Mouse (Mus musculus) forebrain, postnatal 0 days (tissue): ENCODE measurements around the gene Arhgef18. TPM values are rescaled to one million over a fixed set of nuclear protein-coding genes. Genes with fewer than 3 reads are reported as not detected.
A peak's percentile ranks its signal among the peaks of the same experiment; 100 is the strongest.

Source experiments
- ATAC-seq: fragments of 200-750 bp; cut with Nextera tagmentation; 2 replicates; pipeline ENCODE4 v1.8.0; 2017; ENCODE audit warnings: mild to moderate bottlenecking, moderate library complexity
- DNase-seq: peaks from one replicate; pipeline ENCODE4 v3.0.0-alpha.2; 2015
- H3K27ac ChIP-seq: fragments of 300-500 bp; sonication (generic); 2 replicates; pipeline ENCODE4 v1.5.1; 2014; ENCODE audit warnings: low read depth, mild to moderate bottlenecking, antibody characterized with exemption, low read length, moderate library complexity, mixed read lengths
- H3K27me3 ChIP-seq: fragments of 300-500 bp; sonication (generic); 2 replicates; pipeline ENCODE4 v1.6.1; 2014; ENCODE audit warnings: mild to moderate bottlenecking, low read length, mixed read lengths; ENCODE audit not compliant: insufficient read depth
- H3K36me3 ChIP-seq: fragments of 300-500 bp; sonication (generic); 2 replicates; pipeline ENCODE4 v1.6.1; 2014; ENCODE audit warnings: mild to moderate bottlenecking, moderate library complexity; ENCODE audit not compliant: insufficient read depth
- H3K4me1 ChIP-seq: fragments of 300-500 bp; sonication (generic); 2 replicates; pipeline ENCODE4 v1.6.1; 2014; ENCODE audit warnings: antibody characterized with exemption; ENCODE audit not compliant: insufficient read depth
- H3K4me2 ChIP-seq: fragments of 300-500 bp; sonication (generic); 2 replicates; pipeline ENCODE4 v1.6.1; 2014; ENCODE audit warnings: low read depth, mild to moderate bottlenecking, moderate library complexity
- H3K4me3 ChIP-seq: fragments of 300-500 bp; sonication (generic); 2 replicates; pipeline ENCODE4 v1.5.1; 2014; ENCODE audit warnings: low read depth, low read length, mixed read lengths
- H3K9ac ChIP-seq: fragments of 300-500 bp; sonication (generic); 2 replicates; pipeline ENCODE4 v1.6.1; 2014; ENCODE audit warnings: mild to moderate bottlenecking
- H3K9me3 ChIP-seq: fragments of 300-500 bp; sonication (generic); 2 replicates; pipeline ENCODE4 v1.6.1; 2016; ENCODE audit warnings: low read length
- CTCF ChIP-seq: sonication (generic); IDR thresholded peaks from 2 replicates; pipeline ENCODE4 v1.5.1; 2016; ENCODE audit warnings: antibody characterized with exemption, control low read depth, low read depth
- WGBS: fragments of 180-500 bp; shearing (Covaris S2); extraction: QIAGEN DNeasy Blood & Tissue Kit; methylation state at CpG from one replicate; pipeline ENCODE4 v1.1.7; 2014; 5-methylcytosine and 5-hydroxymethylcytosine counted together
- polyA plus RNA-seq: library from polyadenylated mRNA; unstranded; fragments of >200 nt; fragmentation: Nextera tagmentation; extraction: Ambion mirVana; gene quantifications from 2 replicates; pipeline ENCODE4 v1.2.1, GENCODE M21; 2015
- total RNA-seq: library from RNA; depleted of rRNA; stranded (reverse); fragments of >200 nt; gene quantifications from 2 replicates; pipeline ENCODE4 v1.2.3, GENCODE M21; 2014

Gene Arhgef18
- total and polyA plus RNA-seq, 2 experiments from 2014 or later, result 6.8 to 41.6 TPM

DNA sequence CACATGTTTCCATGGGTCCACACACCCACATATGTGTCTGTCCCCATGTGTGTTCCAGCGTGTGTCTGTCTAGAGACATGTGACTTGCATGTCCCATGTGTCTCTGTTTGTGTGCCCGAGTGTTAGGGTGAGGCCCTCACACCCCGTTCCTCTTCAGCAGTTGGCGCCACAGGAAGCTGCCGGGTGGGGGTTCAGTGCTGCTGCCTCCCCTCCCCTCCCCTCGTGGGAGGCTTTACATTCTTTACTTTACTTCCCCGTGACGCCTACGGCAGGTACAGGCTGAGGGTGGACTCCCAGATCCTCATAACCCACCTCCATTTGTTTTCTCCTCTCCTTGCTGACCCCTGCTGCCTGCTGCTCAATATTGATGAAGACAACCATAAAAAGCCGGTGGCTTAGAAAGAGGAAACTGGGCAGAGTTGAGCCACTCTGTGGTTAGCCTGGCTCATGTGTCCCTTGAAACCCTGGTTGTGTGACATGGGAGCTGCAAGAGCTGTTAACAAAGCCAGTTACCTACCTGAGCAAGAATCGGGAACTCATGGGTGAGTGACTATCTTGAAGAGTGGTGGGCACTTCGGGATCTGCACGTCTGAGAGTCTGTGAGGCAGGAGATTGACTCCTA lies 39.5 kb upstream of the Arhgef18 start, which contains the start of gene A430078G23Rik:
TSS of gene A430078G23Rik (plus strand) at position 227 of the 622 bp plus-strand sequence.
- Histone ChIP-seq H3K36me3 (no peaks in the 10 kb centered on the region), H3K4me1 (no peaks in the 10 kb centered on the region), H3K9ac (no peak within 1 kb of the TSS), H3K9me3 (no peaks in the 10 kb centered on the region), H3K4me2 (no peak within 1 kb of the TSS), H3K27me3 (no peaks in the 10 kb centered on the region), H3K27ac (no peak within 1 kb of the TSS), H3K4me3 (no peak within 1 kb of the TSS)
- 87% methylated on average over 13 of the region's 13 CpGs for WGBS
- no peak for TF ChIP-seq CTCF
- ATAC-seq (no peak), DNase-seq (no peak)

DNA sequence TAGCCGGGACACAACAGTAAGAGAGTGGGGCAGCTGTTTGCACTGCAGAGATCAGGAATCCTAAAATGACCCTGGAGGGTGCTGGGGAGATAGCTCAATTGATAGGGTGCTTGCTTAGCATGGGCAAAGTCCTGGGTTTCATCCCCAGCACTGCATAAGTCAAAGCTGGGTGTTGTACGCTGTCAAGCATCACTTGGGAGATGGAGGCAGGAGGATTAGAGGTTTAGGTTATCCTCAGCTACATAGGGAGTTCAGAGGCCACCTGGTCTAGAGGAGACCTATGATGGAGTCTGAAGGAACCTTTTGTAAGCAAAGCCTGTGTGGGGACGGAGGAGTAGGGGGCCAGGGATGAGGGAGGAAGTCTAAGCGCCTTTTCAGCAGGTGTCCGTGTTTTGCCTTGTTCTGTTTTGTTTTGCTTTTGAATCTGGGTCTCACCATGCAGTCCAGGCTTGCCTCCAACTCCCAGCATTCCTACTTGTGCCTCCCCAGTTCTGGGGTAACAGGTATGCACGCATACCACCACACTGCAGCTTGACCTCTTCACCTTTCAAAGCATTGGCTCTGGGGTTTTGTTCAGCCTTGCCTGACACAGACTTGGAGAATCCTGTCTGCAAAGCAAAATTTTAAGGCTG lies 38.9 kb upstream of the Arhgef18 start:
- Histone ChIP-seq H3K9ac (no peak overlapping the region), H3K27ac (no peak overlapping the region), H3K36me3 (no peaks in the 10 kb centered on the region), H3K4me3 (no peak overlapping the region), H3K4me2 (no peak overlapping the region), H3K27me3 (no peaks in the 10 kb centered on the region), H3K4me1 (no peaks in the 10 kb centered on the region), H3K9me3 (no peaks in the 10 kb centered on the region)
- 65% methylated on average over 6 of the region's 6 CpGs for WGBS
- DNase-seq (no peak), ATAC-seq (no peak)
- no peak for TF ChIP-seq CTCF

DNA sequence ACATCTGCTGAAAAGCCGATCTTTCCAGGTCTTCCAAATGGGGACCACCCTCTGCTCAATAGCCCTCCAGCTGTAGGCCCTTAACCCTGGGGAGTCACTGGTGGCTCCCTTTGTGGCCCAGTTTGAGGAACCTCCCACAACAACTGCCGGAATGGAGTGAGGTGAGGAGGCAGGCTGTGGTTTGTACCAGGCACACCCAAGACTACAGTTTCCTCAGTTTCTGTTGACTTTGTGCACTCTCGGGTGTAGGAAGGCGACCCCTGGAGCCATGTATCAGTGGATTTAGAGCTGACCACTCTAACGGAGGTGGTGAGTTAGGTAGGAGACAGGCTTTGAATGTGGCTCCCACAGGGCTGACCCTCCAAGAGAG lies 38.4 kb upstream of the Arhgef18 start:
- ATAC-seq (no peak), DNase-seq (no peak)
- WGBS, result 74% methylated on average over 5 of the region's 5 CpGs
- Histone ChIP-seq H3K27ac (no peak overlapping the region), H3K4me1 (no peaks in the 10 kb centered on the region), H3K36me3 (no peaks in the 10 kb centered on the region), H3K9me3 (no peaks in the 10 kb centered on the region), H3K27me3 (no peaks in the 10 kb centered on the region), H3K4me3 (no peak overlapping the region), H3K4me2 (no peak overlapping the region), H3K9ac (no peak overlapping the region)
- no peak for TF ChIP-seq CTCF

DNA sequence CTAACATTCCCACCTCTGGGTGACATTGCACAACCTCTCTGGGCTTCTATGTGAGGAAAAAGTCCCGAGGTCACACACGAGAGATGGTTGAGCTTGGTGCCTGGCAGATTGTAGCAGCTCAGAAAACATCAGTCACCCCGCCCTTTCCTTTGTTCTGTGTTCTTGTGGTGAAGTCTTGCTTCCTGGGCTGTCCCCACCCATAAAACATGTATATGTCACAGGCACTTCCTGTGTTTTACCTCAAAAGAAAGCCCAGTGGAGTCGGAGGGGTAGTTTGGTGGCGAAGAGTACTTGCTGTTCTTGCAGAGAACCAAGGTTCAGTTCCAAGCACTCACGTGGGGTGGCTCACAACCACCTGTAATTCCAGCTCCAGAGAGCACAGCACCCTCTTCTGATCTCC lies 37.2 kb upstream of the Arhgef18 start:
- WGBS, result 88% methylated on average over 6 of the region's 6 CpGs
- DNase-seq (no peak), ATAC-seq (no peak)
- H3K27me3 ChIP-seq, result no peaks in the 10 kb centered on the region
- H3K36me3 ChIP-seq, result no peaks in the 10 kb centered on the region
- no peak overlapping the region for H3K4me3 ChIP-seq
- H3K9ac ChIP-seq, result no peak overlapping the region
- H3K4me1 ChIP-seq, result no peaks in the 10 kb centered on the region
- no peak for TF ChIP-seq CTCF
- no peak overlapping the region for H3K4me2 ChIP-seq
- no peaks in the 10 kb centered on the region for H3K9me3 ChIP-seq
- H3K27ac ChIP-seq, result no peak overlapping the region

DNA sequence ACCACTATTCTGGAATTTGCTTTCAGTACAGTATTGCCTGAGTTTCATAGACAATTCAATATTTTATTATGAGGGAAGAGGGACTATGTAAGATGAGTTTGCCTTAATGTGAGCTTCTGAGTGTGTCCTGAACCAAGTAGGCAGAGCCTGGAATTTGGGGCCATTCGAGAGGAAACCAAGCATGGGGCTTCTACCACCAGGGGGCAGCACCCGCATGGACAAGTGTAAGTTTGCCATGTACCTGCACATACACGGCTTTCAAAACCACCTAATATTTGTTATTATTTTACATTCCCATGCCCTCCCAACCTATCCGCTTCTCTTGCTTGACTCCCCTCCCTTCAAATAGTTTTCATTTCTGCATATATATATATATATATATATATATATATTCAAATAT lies 34.7 kb upstream of the Arhgef18 start:
- DNase-seq (peak; percentile 76), ATAC-seq (peak; percentile 53; the same call in 1 of the 2 replicates)
- Histone ChIP-seq H3K4me2 (no peak overlapping the region), H3K4me3 (no peak overlapping the region), H3K36me3 (no peaks in the 10 kb centered on the region), H3K9ac (no peak overlapping the region), H3K4me1 (no peaks in the 10 kb centered on the region), H3K27ac (no peak overlapping the region), H3K9me3 (no peaks in the 10 kb centered on the region), H3K27me3 (no peaks in the 10 kb centered on the region)
- WGBS, result 6% methylated on average over 4 of the region's 4 CpGs
- peak; percentile 80 for TF ChIP-seq CTCF

DNA sequence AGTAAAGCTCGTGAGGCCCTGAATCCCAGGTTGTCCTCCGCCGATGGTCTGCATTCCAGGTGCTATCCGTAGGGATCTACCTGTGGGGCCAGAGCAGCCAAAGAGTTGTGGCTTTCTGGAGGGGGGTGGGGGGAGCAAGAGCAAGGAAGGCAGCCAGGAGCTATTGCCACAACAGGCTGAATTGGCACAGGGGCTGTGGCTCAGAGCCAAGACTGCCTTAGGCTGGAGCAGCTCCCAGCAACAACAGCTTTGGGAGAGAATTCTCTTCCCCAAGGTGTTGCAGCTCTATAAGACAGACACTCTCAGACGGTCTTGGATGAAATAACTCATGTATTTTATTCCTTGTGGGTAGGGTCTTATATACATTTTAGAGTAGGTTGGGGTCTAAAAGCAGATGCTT lies 25.7 kb upstream of the Arhgef18 start:
- no peak for ATAC-seq
- Histone ChIP-seq H3K4me2 (no peak overlapping the region), H3K9ac (no peak overlapping the region), H3K36me3 (no peaks in the 10 kb centered on the region), H3K4me1 (no peaks in the 10 kb centered on the region), H3K27ac (no peak overlapping the region), H3K27me3 (no peaks in the 10 kb centered on the region), H3K4me3 (no peak overlapping the region), H3K9me3 (no peaks in the 10 kb centered on the region)
- no peak for TF ChIP-seq CTCF
- WGBS, result 73% methylated on average over 5 of the region's 5 CpGs
- DNase-seq, result peak; percentile 23

DNA sequence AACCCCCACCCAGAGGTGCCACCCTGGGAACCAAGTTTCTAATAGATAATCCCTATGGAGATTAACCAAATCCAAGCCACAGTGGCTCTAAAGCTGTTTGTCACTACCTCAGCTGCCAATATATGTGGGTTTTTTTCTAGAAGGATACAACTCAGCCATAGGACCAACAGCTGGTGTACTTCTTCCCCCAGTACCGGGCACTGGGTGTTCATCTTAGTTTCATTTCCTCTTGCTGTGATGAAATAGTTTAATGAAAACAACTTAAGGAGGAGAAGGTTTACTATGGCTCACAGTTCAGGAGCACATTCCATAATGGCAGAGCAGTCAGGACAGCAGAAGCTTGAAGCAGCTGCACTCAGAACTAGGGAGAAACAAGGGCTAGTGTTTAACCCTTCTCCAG lies 24.7 kb upstream of the Arhgef18 start:
- no peaks in the 10 kb centered on the region for H3K36me3 ChIP-seq
- WGBS, result 79% methylated on average over 1 of the region's 1 CpGs
- no peak for ATAC-seq
- H3K4me3 ChIP-seq, result no peak overlapping the region
- DNase-seq, result no peak
- no peak overlapping the region for H3K4me2 ChIP-seq
- no peak for TF ChIP-seq CTCF
- no peaks in the 10 kb centered on the region for H3K27me3 ChIP-seq
- H3K4me1 ChIP-seq, result no peaks in the 10 kb centered on the region
- no peak overlapping the region for H3K27ac ChIP-seq
- no peak overlapping the region for H3K9ac ChIP-seq
- no peaks in the 10 kb centered on the region for H3K9me3 ChIP-seq
